In genomic region chr14:105631681-105632031, GRCm38 (mm10) we compare ENCODE assay signal across 11 mouse cellular contexts.
DNase-seq lines count a peak whose midpoint lies in the region; ATAC-seq and TF ChIP-seq lines count a peak whose summit lies in the region.
"Had no signal": no experiment of that assay in that cellular context is flagged by ENCODE, and none has a peak within 500 bp of the region (broad histone marks: within the 10 kb centered on the region; RNA-seq: fewer than 3 reads in every experiment).

No protein-coding gene starts in this region.

- no peak for TF ChIP-seq POLR2A in small intestine, adult 2 months (IDR thresholded peaks at IDR 0.05; ENCODE audit: low read depth, low read length)

- H3K9ac ChIP-seq in intestine, embryonic 16.5 days (ENCODE audit: low read depth, low read length), result no peak overlapping the region
- no peak overlapping the region for H3K9ac ChIP-seq in intestine, embryonic 15.5 days
- 0 out of 2 replicates have a peak overlapping the region, but pooled peaks have one; percentile 20 for H3K9ac ChIP-seq in hindbrain, embryonic 13.5 days
- H3K9ac ChIP-seq: heart, embryonic 13.5 days had no signal

- H3K4me3 ChIP-seq in intestine, embryonic 16.5 days (ENCODE audit: low read length), result no peak overlapping the region
- no peak overlapping the region for H3K4me3 ChIP-seq in intestine, embryonic 15.5 days (replicated peaks)
- H3K4me3 ChIP-seq in hindbrain, embryonic 13.5 days, result no peak overlapping the region
- no peak overlapping the region for H3K4me3 ChIP-seq in small intestine, adult 2 months (ENCODE audit: low read depth, low read length)
- H3K4me3 ChIP-seq: erythroblast, embryonic 14.5 days; heart, embryonic 13.5 days had no signal

- no peaks in the 10 kb centered on the region for H3K9me3 ChIP-seq in intestine, embryonic 16.5 days (ENCODE audit: control insufficient read depth, low read length)
- H3K9me3 ChIP-seq in intestine, embryonic 15.5 days, result no peaks in the 10 kb centered on the region
- H3K9me3 ChIP-seq in hindbrain, embryonic 13.5 days, result no peaks in the 10 kb centered on the region
- H3K9me3 ChIP-seq: heart, embryonic 13.5 days had no signal

- DNase-seq in left cerebral cortex, postnatal 25 days (ENCODE audit: low spot score in 2 of 2), result peak; percentile 49 to 76
- DNase-seq in heart, postnatal 25 days (ENCODE audit: low spot score), result no peak
- no peak for DNase-seq in thymus, adult 18-20 months
- DNase-seq: kidney, adult 9 months had no signal

- ATAC-seq in intestine, embryonic 16.5 days, result 0 out of 2 replicates have a peak, but pooled peaks have one; percentile 16
- ATAC-seq in intestine, embryonic 15.5 days, result no peak
- peak; percentile 80 for ATAC-seq in hindbrain, embryonic 13.5 days (ENCODE audit: low FRiP score)
- ATAC-seq in megakaryocyte progenitor cell, adult 5-6 weeks (replicated peaks; ENCODE audit: poor library complexity), result no peak

- H3K27me3 ChIP-seq in intestine, embryonic 16.5 days (replicated peaks; ENCODE audit: control insufficient read depth, insufficient read depth, low read length), result no peaks in the 10 kb centered on the region
- no peaks in the 10 kb centered on the region for H3K27me3 ChIP-seq in intestine, embryonic 15.5 days (replicated peaks)
- no peaks in the 10 kb centered on the region for H3K27me3 ChIP-seq in hindbrain, embryonic 13.5 days
- H3K27me3 ChIP-seq in small intestine, adult 2 months (ENCODE audit: control insufficient read depth, insufficient read depth, low read length), result no peaks in the 10 kb centered on the region
- H3K27me3 ChIP-seq: heart, embryonic 13.5 days had no signal

- H3K27ac ChIP-seq in intestine, embryonic 16.5 days (ENCODE audit: low read length), result no peak overlapping the region
- no peak overlapping the region for H3K27ac ChIP-seq in intestine, embryonic 15.5 days
- peak overlapping the region; percentile 87 for H3K27ac ChIP-seq in hindbrain, embryonic 13.5 days
- peak overlapping the region; percentile 64; the same call in 1 of the 2 replicates for H3K27ac ChIP-seq in small intestine, adult 2 months (ENCODE audit: insufficient read depth, low read depth, low read length)
- H3K27ac ChIP-seq: heart, embryonic 13.5 days had no signal

- no peak overlapping the region for H3K4me2 ChIP-seq in intestine, embryonic 16.5 days (ENCODE audit: low read depth, low read length)
- no peak overlapping the region for H3K4me2 ChIP-seq in intestine, embryonic 15.5 days (replicated peaks)
- H3K4me2 ChIP-seq in hindbrain, embryonic 13.5 days, result peak overlapping the region; percentile 41
- H3K4me2 ChIP-seq: heart, embryonic 13.5 days had no signal

- 78% methylated on average over 5 of the region's 5 CpGs for WGBS in intestine, embryonic 16.5 days
- 81% methylated on average over 5 of the region's 5 CpGs for WGBS in intestine, embryonic 15.5 days
- 35% methylated on average over 5 of the region's 5 CpGs for WGBS in hindbrain, embryonic 13.5 days
- WGBS in small intestine, adult 2 months, result 53% methylated on average over 5 of the region's 5 CpGs

- no peaks in the 10 kb centered on the region for H3K36me3 ChIP-seq in intestine, embryonic 16.5 days (ENCODE audit: control insufficient read depth, insufficient read depth, low read length)
- H3K36me3 ChIP-seq in intestine, embryonic 15.5 days, result no peaks in the 10 kb centered on the region
- no peaks in the 10 kb centered on the region for H3K36me3 ChIP-seq in hindbrain, embryonic 13.5 days
- H3K36me3 ChIP-seq in small intestine, adult 2 months (ENCODE audit: control insufficient read depth, insufficient read depth, low read length), result no peaks in the 10 kb centered on the region
- H3K36me3 ChIP-seq: heart, embryonic 13.5 days had no signal

- no peaks in the 10 kb centered on the region for H3K4me1 ChIP-seq in intestine, embryonic 16.5 days (ENCODE audit: control insufficient read depth, insufficient read depth, low read length)
- no peaks in the 10 kb centered on the region for H3K4me1 ChIP-seq in intestine, embryonic 15.5 days (replicated peaks)
- H3K4me1 ChIP-seq in hindbrain, embryonic 13.5 days (replicated peaks), result peaks cover 26% of the 10 kb centered on the region
- peaks cover 10% of the 10 kb centered on the region; the same call in 1 of the 2 replicates for H3K4me1 ChIP-seq in small intestine, adult 2 months (ENCODE audit: control insufficient read depth, insufficient read depth, insufficient read length, low read length)
- H3K4me1 ChIP-seq: heart, embryonic 13.5 days had no signal

- intact Hi-C loops in left cerebral cortex, postnatal 25 days (cut with DNase I), result loop anchor here (1.0 to 5.0 kb wide), 7 partner anchors 36 to 266 kb away; no protein-coding TSS in a partner anchor
- intact Hi-C loops in heart, postnatal 25 days (cut with DNase I), result no loop called here

- TF ChIP-seq CTCF in small intestine, adult 2 months (IDR thresholded peaks at IDR 0.05; ENCODE audit: extremely low read depth, insufficient read length, insufficient replicate concordance, low read depth, low read length), result no peak

Comparison
In these comparisons a context has a peak if more than half of its experiments do, and no peak if none do; other contexts are left out.
1. ATAC-seq: peak in intestine, embryonic 16.5 days (single experiment) and hindbrain, embryonic 13.5 days (single experiment); none in intestine, embryonic 15.5 days (single experiment) and megakaryocyte progenitor cell, adult 5-6 weeks (single experiment).
2. H3K27ac ChIP-seq: peak in hindbrain, embryonic 13.5 days (single experiment) and small intestine, adult 2 months (single experiment); none in intestine, embryonic 16.5 days (single experiment) and intestine, embryonic 15.5 days (single experiment).
3. DNase-seq: peak in left cerebral cortex, postnatal 25 days (2 of 2); none in heart, postnatal 25 days (single experiment) and thymus, adult 18-20 months (0 of 2).